Mouse (Mus musculus): ENCODE measurements at regions not wholly inside any gene's neighbourhood (a gene's known extent, or its start where the extent isn't known, plus 50 kb on each side); places are given as distances from the start of the nearest gene placed in this dataset.

- Histone ChIP-seq H3K27me3 (ENCODE audit: low read depth, poor library complexity, severe bottlenecking) (no peaks in the 10 kb centered on the region), H3K9me3 (replicated peaks) (no peaks in the 10 kb centered on the region), H3K4me3 (no peak overlapping the region), H3K36me3 (no peaks in the 10 kb centered on the region), H3K4me1 (no peaks in the 10 kb centered on the region), H3K27ac (replicated peaks) (no peak overlapping the region)
- DNase-seq (ENCODE audit: low spot score) = peak; percentile 53
- WGBS = 73% methylated on average over 3 of the region's 3 CpGs
These were observed 396.7 kb downstream of the Fam19a5 start for GRCm38 (mm10) chr15:87940837-87941236.

GRCm38 (mm10) chr15:87952531-87952930 lies 408.4 kb downstream of the Fam19a5 start:
- no peaks in the 10 kb centered on the region for H3K9me3 ChIP-seq (replicated peaks)
- no peaks in the 10 kb centered on the region for H3K4me1 ChIP-seq
- no peak for DNase-seq (ENCODE audit: low spot score)
- H3K36me3 ChIP-seq = no peaks in the 10 kb centered on the region
- no peak overlapping the region for H3K27ac ChIP-seq (replicated peaks)
- H3K27me3 ChIP-seq (ENCODE audit: low read depth, poor library complexity, severe bottlenecking) = no peaks in the 10 kb centered on the region
- no peak overlapping the region for H3K4me3 ChIP-seq
- 79% methylated on average over 3 of the region's 3 CpGs for WGBS

- H3K27me3 ChIP-seq (ENCODE audit: low read depth, poor library complexity, severe bottlenecking) = no peaks in the 10 kb centered on the region
- WGBS = 84% methylated on average over 5 of the region's 5 CpGs
- no peak for DNase-seq (ENCODE audit: low spot score)
- no peak overlapping the region for H3K4me3 ChIP-seq
- no peaks in the 10 kb centered on the region for H3K4me1 ChIP-seq
- no peak overlapping the region for H3K27ac ChIP-seq (replicated peaks)
- H3K9me3 ChIP-seq (replicated peaks) = no peaks in the 10 kb centered on the region
- no peaks in the 10 kb centered on the region for H3K36me3 ChIP-seq
These were observed 411.7 kb downstream of the Fam19a5 start for GRCm38 (mm10) chr15:87955685-87956256.

GRCm38 (mm10) chr15:87958866-87959265 lies 414.8 kb downstream of the Fam19a5 start:
- Histone ChIP-seq H3K4me1 (peaks cover 8% of the 10 kb centered on the region; the same call in 1 of the 2 replicates), H3K9me3 (replicated peaks) (no peaks in the 10 kb centered on the region), H3K27ac (replicated peaks) (no peak overlapping the region), H3K36me3 (no peaks in the 10 kb centered on the region), H3K4me3 (no peak overlapping the region), H3K27me3 (ENCODE audit: low read depth, poor library complexity, severe bottlenecking) (no peaks in the 10 kb centered on the region)
- 65% methylated on average over 1 of the region's 1 CpGs for whole genome bisulfite sequencing
- no peak for DNase-seq (ENCODE audit: low spot score)

- Histone ChIP-seq H3K27ac (replicated peaks) (no peak overlapping the region), H3K27me3 (ENCODE audit: low read depth, poor library complexity, severe bottlenecking) (no peaks in the 10 kb centered on the region), H3K4me3 (no peak overlapping the region), H3K36me3 (no peaks in the 10 kb centered on the region), H3K4me1 (no peaks in the 10 kb centered on the region), H3K9me3 (replicated peaks) (no peaks in the 10 kb centered on the region)
- DNase-seq (ENCODE audit: low spot score) = no peak
- 92% methylated on average over 6 of the region's 6 CpGs for WGBS
These were observed 428.5 kb downstream of the Fam19a5 start for GRCm38 (mm10) chr15:87972641-87973040.

- peaks cover 28% of the 10 kb centered on the region for H3K4me1 ChIP-seq
- DNase-seq (ENCODE audit: low spot score) = peak; percentile 14
- H3K27ac ChIP-seq (replicated peaks) = peak overlapping the region; percentile 78
- H3K4me3 ChIP-seq = no peak overlapping the region
- WGBS = 19% methylated on average over 5 of the region's 5 CpGs
- H3K36me3 ChIP-seq = no peaks in the 10 kb centered on the region
- H3K27me3 ChIP-seq (ENCODE audit: low read depth, poor library complexity, severe bottlenecking) = no peaks in the 10 kb centered on the region
- H3K9me3 ChIP-seq (replicated peaks) = no peaks in the 10 kb centered on the region
These were observed 443.4 kb downstream of the Fam19a5 start for GRCm38 (mm10) chr15:87987322-87987985.

- Histone ChIP-seq H3K9me3 (replicated peaks) (no peaks in the 10 kb centered on the region; the same call in 1 of the 2 replicates), H3K27me3 (ENCODE audit: low read depth, poor library complexity, severe bottlenecking) (no peaks in the 10 kb centered on the region), H3K4me3 (no peak overlapping the region), H3K4me1 (peaks cover 6% of the 10 kb centered on the region; the same call in 1 of the 2 replicates), H3K36me3 (no peaks in the 10 kb centered on the region), H3K27ac (replicated peaks) (no peak overlapping the region)
- 59% methylated on average over 8 of the region's 8 CpGs for WGBS
- no peak for DNase-seq (ENCODE audit: low spot score)
These were observed 450.4 kb downstream of the Fam19a5 start for GRCm38 (mm10) chr15:87994546-87994945.

- no peak overlapping the region for H3K4me3 ChIP-seq
- WGBS = 88% methylated on average over 5 of the region's 5 CpGs
- no peaks in the 10 kb centered on the region for H3K36me3 ChIP-seq
- peaks cover 6% of the 10 kb centered on the region; the same call in 1 of the 2 replicates for H3K9me3 ChIP-seq (replicated peaks)
- no peaks in the 10 kb centered on the region for H3K4me1 ChIP-seq
- H3K27me3 ChIP-seq (ENCODE audit: low read depth, poor library complexity, severe bottlenecking) = no peaks in the 10 kb centered on the region
- no peak overlapping the region for H3K27ac ChIP-seq (replicated peaks)
- DNase-seq (ENCODE audit: low spot score) = no peak
These were observed 473.0 kb downstream of the Fam19a5 start for GRCm38 (mm10) chr15:88017076-88017475.

GRCm38 (mm10) chr15:88032751-88033150 lies 488.7 kb downstream of the Fam19a5 start:
- H3K27me3 ChIP-seq (ENCODE audit: low read depth, poor library complexity, severe bottlenecking) = no peaks in the 10 kb centered on the region
- 85% methylated on average over 11 of the region's 11 CpGs for WGBS
- no peaks in the 10 kb centered on the region for H3K9me3 ChIP-seq (replicated peaks)

GRCm38 (mm10) chr15:88033725-88034124 lies 489.6 kb downstream of the Fam19a5 start:
- H3K4me1 ChIP-seq = peaks cover 13% of the 10 kb centered on the region
- H3K36me3 ChIP-seq = no peaks in the 10 kb centered on the region
- H3K4me3 ChIP-seq = no peak overlapping the region
- no peak overlapping the region for H3K27ac ChIP-seq (replicated peaks)
- no peaks in the 10 kb centered on the region for H3K27me3 ChIP-seq (ENCODE audit: low read depth, poor library complexity, severe bottlenecking)
- DNase-seq (ENCODE audit: low spot score) = no peak
- 73% methylated on average over 4 of the region's 4 CpGs for WGBS
- H3K9me3 ChIP-seq (replicated peaks) = no peaks in the 10 kb centered on the region

More at GRCm38 (mm10) chr15:88032751-88033150, 488.7 kb downstream of the Fam19a5 start:
- DNase-seq (ENCODE audit: low spot score) = no peak
- Histone ChIP-seq H3K27ac (replicated peaks) (no peak overlapping the region), H3K4me1 (peaks cover 13% of the 10 kb centered on the region), H3K4me3 (no peak overlapping the region), H3K36me3 (no peaks in the 10 kb centered on the region)

GRCm38 (mm10) chr15:88035486-88035885 lies 491.4 kb downstream of the Fam19a5 start:
- Histone ChIP-seq H3K9me3 (replicated peaks) (no peaks in the 10 kb centered on the region), H3K27me3 (ENCODE audit: low read depth, poor library complexity, severe bottlenecking) (no peaks in the 10 kb centered on the region), H3K36me3 (no peaks in the 10 kb centered on the region), H3K27ac (replicated peaks) (no peak overlapping the region), H3K4me3 (no peak overlapping the region), H3K4me1 (peaks cover 13% of the 10 kb centered on the region)
- DNase-seq (ENCODE audit: low spot score) = no peak
- 79% methylated on average over 8 of the region's 8 CpGs for WGBS

- no peak for DNase-seq (ENCODE audit: low spot score)
- Histone ChIP-seq H3K4me3 (no peak overlapping the region), H3K36me3 (no peaks in the 10 kb centered on the region), H3K4me1 (peaks cover 13% of the 10 kb centered on the region), H3K9me3 (replicated peaks) (no peaks in the 10 kb centered on the region), H3K27ac (replicated peaks) (0 out of 2 replicates have a peak overlapping the region, but pooled peaks have one; percentile 6), H3K27me3 (ENCODE audit: low read depth, poor library complexity, severe bottlenecking) (no peaks in the 10 kb centered on the region)
- WGBS = 79% methylated on average over 22 of the region's 22 CpGs
These were observed 492.3 kb downstream of the Fam19a5 start for GRCm38 (mm10) chr15:88036146-88037000.

- H3K4me1 ChIP-seq = peaks cover 13% of the 10 kb centered on the region
- H3K4me3 ChIP-seq = no peak overlapping the region
- H3K27me3 ChIP-seq (ENCODE audit: low read depth, poor library complexity, severe bottlenecking) = no peaks in the 10 kb centered on the region
- H3K27ac ChIP-seq (replicated peaks) = no peak overlapping the region
- no peak for DNase-seq (ENCODE audit: low spot score)
- no peaks in the 10 kb centered on the region for H3K36me3 ChIP-seq
- WGBS = 95% methylated on average over 4 of the region's 4 CpGs
- no peaks in the 10 kb centered on the region for H3K9me3 ChIP-seq (replicated peaks)
These were observed 493.5 kb downstream of the Fam19a5 start for GRCm38 (mm10) chr15:88037606-88038005.

All from midbrain, embryonic 10.5 days (tissue).